In genomic region chr1:126405543-126405942, GRCm38 (mm10) we compare ENCODE assay signal across 10 mouse cellular contexts.
"Had no signal": no experiment of that assay in that cellular context is flagged by ENCODE, and none has a peak within 500 bp of the region (broad histone marks: within the 10 kb centered on the region; RNA-seq: fewer than 3 reads in every experiment).

No protein-coding gene starts in this region.

- DNase-seq: lung, adult 18-20 months; lung, embryonic 14.5 days; lung, postnatal 10 days; lung, postnatal 4 days; right cerebral cortex, postnatal 14 days; thymus, adult 18-20 months; thymus, postnatal 14 days; thymus, postnatal 36 days had no signal

- ATAC-seq: midbrain, embryonic 13.5 days; midbrain, embryonic 15.5 days had no signal
